Mouse (Mus musculus) gastrocnemius, adult 18-20 months (tissue): ENCODE measurements around the gene Cox14. TPM values are rescaled to one million over a fixed set of nuclear protein-coding genes. Genes with fewer than 3 reads are reported as not detected.
A peak's percentile ranks its signal among the peaks of the same experiment; 100 is the strongest.

Source experiments
- DNase-seq: peaks from one replicate; pipeline ENCODE4 v3.0.0; 2021; ENCODE audit warnings: low spot score
- total RNA-seq, 2 experiments: library from RNA; stranded (reverse); gene quantifications; 2 replicates each; pipeline ENCODE4 v1.2.3; 2021

The Cox14 gene
- total RNA-seq, 2 experiments from 2014 or later: 139 to 156 TPM

- DNase-seq: peak; percentile 60
Observed at GRCm38 (mm10) chr15:99705440-99706048, 19.9 kb upstream of the Cox14 start, which contains the start of gene Gm17349. Gene Gm17349, minus strand, starts transcription at chr15:99705490.

GRCm38 (mm10) chr15:99708176-99708575, 17.2 kb upstream of the Cox14 start:
- DNase-seq: no peak

GRCm38 (mm10) chr15:99710221-99711190, 14.9 kb upstream of the Cox14 start:
- no peak for DNase-seq

GRCm38 (mm10) chr15:99711491-99711890, 13.9 kb upstream of the Cox14 start:
- DNase-seq: no peak

DNA sequence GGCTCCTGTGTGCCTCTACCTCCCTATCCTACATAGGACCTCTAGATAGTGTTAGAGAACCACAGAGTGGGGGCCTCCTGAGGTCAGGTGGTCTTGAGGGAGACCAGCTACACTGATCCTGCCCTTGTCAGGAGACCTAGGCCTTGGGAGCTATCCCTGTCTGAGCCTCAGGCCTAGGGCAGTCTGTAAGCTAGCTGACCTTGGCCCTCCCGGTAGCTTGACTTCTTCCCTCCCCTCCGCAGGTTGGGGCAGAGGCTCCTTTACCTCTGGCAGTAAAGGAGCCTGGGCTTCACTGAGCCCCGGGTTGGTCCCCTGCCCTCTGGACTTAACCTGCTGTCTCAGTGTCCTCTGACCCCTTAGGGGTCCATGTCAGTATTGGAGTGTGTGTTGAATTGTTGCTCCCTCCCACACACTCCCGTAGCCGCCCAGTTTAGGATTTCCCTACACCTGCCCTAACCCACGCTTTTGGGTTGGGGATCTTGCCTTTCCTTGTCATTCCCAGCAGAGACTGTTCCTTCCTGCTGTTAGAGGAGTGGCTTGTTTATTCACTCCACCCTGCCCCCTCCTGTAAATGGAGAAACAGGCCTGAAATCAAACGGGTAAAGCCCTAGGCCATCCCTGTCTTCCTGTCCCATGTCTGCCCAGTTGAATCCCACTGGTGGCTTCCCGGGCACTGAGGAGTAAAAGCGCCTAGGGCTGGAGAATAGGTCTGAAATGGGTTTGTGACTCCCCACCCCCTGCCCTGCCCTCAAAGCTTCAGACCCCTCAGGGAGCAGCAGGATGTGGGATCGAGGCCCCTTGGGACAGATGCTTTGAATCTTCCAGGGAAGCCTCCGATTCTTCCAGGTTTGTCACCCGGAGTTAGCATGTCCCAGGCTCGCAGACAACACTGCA, 12.5 kb upstream of the Cox14 start:
- no peak for DNase-seq

GRCm38 (mm10) chr15:99713569-99713968, 11.8 kb upstream of the Cox14 start:
- no peak for DNase-seq

GRCm38 (mm10) chr15:99714206-99714605, 11.2 kb upstream of the Cox14 start:
- DNase-seq: no peak

- peak; percentile 87 for DNase-seq
Observed at GRCm38 (mm10) chr15:99714858-99715257, 10.6 kb upstream of the Cox14 start.

DNA sequence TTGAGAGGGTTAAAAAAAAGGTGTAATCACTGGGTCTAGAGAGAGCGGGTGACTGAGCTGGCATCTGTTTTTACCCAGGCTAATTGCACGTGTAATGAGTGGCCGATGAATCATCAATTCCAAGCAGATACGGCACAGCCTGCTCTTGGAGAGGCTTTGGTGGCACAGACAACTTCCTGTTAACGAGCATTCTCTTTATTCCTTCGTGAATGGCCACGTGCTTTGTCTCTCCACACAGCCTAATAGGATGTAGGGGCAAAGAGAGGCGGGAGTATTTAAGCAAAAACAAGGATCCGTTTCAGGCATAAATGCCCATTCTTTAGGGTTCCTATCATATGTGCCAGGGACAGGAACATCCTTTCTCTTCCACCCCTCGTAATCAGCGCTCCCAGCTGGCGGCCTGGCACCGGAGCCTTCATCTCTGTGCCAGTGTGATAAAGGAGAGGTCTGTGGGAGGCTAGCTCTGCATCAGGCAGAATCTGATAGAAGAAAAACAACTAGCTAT, 10.0 kb upstream of the Cox14 start:
- no peak for DNase-seq

GRCm38 (mm10) chr15:99715982-99716746, 9.3 kb upstream of the Cox14 start:
- DNase-seq: no peak

GRCm38 (mm10) chr15:99716814-99717213, 8.6 kb upstream of the Cox14 start:
- no peak for DNase-seq

- DNase-seq: peak; percentile 85
Observed at GRCm38 (mm10) chr15:99717386-99718334, 7.8 kb upstream of the Cox14 start, which contains the start of gene Gpd1. Gene Gpd1, plus strand, starts transcription at chr15:99717515.

DNA sequence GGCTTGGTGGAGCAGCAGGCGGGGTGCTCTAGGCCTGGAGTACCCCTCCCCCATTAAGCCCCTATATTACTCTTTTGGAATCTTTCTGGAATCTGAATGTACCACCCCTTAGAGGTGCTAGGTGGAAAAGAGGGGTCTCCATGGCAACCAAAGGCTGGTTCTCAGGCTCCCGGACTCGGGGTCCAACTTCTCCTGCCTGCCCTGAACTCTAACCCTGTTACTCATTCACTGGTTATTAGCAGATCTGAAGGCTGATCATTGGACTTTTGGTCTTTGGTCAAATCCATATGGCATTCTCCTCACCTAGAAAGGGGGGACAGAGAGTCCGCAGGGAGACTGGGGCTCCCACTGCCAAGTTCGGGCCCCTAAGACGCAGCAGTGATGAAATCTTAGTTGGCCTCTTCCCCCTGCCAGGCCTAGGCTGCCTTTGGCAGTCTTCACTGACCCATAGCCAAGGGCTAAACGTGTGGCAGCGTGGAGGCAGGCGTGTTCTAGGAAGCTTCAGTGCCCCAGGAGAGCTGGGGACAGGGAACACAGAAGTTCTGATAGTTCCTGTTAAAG, 6.9 kb upstream of the Cox14 start:
- DNase-seq: peak; percentile 85

GRCm38 (mm10) chr15:99719865-99720264, 5.6 kb upstream of the Cox14 start:
- DNase-seq: no peak

- no peak for DNase-seq
Observed at GRCm38 (mm10) chr15:99721921-99722743, 3.3 kb upstream of the Cox14 start.

DNA sequence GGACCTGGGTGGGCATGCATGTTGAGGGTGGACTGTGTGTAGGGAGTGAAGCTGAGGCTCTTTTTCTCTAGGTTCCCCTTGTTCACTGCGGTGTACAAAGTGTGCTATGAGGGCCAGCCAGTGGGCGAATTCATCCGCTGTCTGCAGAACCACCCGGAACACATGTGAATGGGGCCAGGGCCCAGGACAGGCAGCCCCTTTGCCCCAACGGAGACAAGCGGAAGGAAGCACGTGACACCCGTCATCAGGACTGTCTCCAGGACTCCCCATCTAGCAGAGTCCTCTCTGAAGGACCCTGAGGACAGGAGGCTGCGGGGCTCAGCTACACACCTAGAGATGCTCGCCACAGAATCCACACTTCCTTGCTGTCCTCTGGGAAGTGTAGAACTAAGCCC, 2.3 kb upstream of the Cox14 start:
- no peak for DNase-seq

GRCm38 (mm10) chr15:99723515-99724291, 1.7 kb upstream of the Cox14 start:
- peak; percentile 83 for DNase-seq
